Mouse (Mus musculus) CH12F3 (cell line): ENCODE data around the gene Map2k4.

Source experiments
- in situ Hi-C: fragments of 300-500 bp; cut with MboI; formaldehyde crosslinking; loops from 2 replicates; pipeline ENCODE4 v1.14.3; 2020; ENCODE audit warnings: low sequenced_read_pairs

Map2k4 gene

DNA sequence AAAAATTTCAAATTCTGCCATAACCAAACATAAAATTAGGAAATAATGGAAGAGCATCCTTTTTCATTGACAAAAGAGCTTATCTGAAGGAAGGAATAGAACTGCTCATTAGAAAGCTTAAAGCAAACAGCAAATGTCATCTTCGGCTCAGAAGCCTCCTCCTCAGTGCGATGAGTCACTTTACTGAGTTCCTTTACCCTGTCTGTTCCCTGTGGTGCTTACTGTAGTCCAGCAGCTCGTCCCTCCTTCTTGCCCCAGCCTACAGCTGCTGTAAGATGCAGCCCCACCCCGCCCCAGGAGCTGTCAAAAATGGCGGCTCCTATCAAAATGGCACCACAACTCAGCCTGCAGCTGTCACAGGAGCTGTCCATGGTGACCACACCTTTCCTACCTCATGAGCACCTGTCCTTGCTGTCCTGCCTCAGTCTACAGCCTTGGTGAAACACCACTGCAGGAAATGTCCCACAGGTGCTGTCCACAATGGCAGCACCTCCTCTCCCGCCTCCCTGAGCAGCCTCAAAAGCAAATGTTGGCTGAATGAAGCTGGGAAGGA, 75.3 kb downstream of the Map2k4 start:
- in situ Hi-C loops: no loop called here

GRCm38 (mm10) chr11:65706784-65707183, 81.3 kb downstream of the Map2k4 start:
- in situ Hi-C loops: no loop called here

GRCm38 (mm10) chr11:65706176-65706575, 81.9 kb downstream of the Map2k4 start:
- in situ Hi-C loops: no loop called here

DNA sequence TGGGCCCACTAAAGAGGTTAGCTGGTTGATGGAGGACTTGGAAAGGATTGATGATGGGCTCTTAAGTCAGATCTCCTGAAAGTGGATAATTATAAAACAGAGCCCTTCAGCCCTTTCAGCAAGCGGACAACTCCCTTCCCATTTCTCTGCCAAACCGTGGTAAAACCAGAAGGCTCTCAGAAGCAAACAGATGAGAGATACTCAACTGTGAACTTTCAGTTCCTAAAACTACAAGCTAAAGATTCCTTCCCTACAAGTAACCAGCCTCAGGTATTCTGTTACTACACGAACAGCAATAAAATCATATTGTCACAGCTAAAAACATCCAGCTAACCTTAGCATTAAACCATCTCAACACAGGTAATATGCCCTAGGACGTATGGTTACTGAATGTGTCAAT, 83.2 kb downstream of the Map2k4 start:
- in situ Hi-C loops: no loop called here

- in situ Hi-C loops: no loop called here
These were observed 109.2 kb downstream of the Map2k4 start for GRCm38 (mm10) chr11:65678824-65679402.

- in situ Hi-C loops: no loop called here
These were observed 120.6 kb downstream of the Map2k4 start for GRCm38 (mm10) chr11:65667348-65667969.

GRCm38 (mm10) chr11:65664903-65665302, 123.2 kb downstream of the Map2k4 start:
- in situ Hi-C loops: no loop called here

DNA sequence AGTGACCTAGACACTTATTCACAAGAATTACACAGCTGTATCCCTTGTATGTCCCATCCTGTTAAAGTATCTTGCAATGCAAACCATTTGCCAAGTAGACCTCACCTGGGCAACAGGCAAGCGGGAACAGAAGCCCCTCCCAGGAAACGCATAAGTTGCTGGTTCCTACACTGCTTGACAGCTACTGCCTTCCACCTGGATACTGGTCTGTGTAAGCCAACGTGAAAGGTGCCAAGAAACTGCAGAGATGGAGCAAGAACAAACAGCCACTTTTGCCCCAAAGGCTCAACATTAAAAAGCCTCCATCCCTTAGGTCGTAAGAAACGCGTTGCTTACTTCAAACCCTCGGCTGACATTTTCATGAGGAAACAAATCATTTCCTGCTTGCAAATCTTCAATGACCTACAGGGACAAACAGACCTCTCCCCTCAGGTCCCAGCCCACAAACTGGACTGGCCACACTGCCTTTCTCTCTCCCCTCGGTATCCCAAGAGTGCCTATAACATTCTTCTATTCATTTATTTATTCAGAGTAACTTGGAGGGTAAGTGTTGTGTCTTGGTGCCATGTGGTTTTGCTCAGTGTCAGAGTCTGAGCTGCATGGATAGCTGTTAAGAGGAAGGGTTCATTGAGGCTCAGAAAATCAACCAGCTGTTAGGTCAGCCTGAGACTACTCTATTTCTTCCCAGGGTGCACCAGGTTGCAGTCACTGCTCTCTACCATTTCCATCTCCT, 126.1 kb downstream of the Map2k4 start:
- in situ Hi-C loops: no loop called here

DNA sequence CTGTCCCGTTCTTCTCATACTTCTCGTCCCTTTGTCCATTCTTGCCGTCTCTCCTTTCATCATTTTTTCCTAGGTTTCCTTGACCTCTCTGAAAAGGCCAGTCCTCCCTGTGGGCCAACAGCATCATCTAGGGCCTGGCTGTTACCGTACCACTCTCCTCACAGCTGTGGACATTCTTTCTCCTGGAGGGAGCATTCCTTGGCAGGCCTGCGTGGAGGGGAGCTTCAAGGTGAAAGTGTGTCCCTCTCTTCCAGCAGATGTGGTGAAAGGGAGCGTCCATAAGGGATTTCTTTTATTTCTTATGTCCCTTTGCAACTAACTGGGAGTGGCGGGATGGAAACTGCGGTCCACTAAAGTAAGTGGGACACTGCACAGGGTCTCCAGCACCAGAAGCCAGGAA, 134.2 kb downstream of the Map2k4 start:
- in situ Hi-C loops: no loop called here

DNA sequence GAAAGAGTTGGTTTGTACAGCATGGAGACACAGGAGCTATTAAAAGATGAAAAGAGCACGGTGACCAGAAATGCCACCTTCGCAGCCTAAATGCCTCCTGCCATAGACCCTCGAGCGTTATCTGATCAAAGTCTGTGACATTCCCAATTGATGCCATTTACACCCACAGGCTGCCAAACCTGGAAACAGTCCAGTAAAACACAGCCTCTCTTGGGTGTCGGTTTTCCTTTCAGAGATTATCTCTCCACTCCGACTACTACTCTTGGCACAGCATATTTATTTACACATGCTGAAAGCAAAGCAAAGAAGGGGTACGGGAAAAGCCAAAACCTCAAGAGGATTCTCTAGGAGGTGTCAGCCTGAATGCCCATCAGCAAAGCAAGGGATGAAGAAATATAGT, 136.7 kb downstream of the Map2k4 start:
- in situ Hi-C loops: no loop called here

DNA sequence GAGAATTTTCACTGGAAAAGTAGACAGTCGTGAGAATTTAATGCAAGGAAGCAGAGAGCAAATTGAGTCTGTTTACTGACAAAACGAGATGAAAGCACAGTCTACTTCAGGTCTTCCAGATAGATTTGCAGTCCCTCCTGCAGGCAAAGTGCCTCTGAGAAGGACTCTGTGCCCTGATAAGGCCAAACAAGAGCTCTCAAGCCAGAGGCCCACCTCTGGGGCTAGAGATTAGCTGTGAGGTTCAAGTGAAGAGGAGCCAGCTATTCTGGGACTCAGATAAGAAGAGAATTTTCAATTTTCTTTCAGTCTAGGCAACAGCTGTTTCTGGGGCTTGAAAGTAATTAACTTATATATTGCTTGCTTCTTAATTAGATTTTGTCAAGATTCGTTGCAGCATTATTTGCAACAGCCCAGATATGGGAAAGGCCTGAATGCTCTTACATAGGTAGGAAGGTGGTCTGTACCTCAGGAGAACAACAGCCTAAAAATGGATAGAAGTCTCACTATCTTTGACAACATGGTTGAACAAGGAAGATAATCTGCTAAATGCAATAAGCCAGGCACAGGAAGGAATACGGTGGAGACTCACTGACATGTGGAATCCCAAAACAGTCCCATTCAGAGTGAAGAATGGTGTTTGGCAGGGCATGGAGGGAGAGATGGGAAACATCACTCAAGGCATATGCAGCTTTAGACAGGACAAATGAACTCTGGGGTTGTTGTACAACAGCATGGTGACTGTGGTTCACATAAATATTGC, 138.0 kb downstream of the Map2k4 start:
- in situ Hi-C loops: no loop called here

GRCm38 (mm10) chr11:65649469-65649868, 138.6 kb downstream of the Map2k4 start:
- in situ Hi-C loops: no loop called here

- in situ Hi-C loops: no loop called here
These were observed 141.8 kb downstream of the Map2k4 start for GRCm38 (mm10) chr11:65646314-65646713.

DNA sequence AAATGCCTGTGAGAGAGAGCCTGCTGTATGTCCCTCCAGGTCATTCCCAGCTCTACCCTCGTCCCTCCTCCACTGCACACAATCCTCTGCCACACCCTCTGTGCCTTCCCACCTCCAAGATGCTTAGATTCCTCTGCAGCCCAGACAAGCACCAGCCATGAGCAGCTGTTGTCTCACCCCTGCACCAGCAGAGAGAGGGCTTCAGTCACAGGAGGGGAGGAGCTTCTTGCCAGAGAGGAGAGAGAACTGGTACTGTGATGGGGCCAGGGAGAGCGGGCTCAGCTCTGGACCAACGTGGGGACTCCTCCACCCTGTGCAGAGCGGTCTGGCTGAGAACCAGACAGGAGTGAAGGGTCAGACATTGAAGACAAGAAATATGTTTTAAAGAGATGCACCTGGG, 143.6 kb downstream of the Map2k4 start:
- in situ Hi-C loops: no loop called here

- in situ Hi-C loops: no loop called here
These were observed 147.8 kb downstream of the Map2k4 start for GRCm38 (mm10) chr11:65640261-65640660.
